Mouse (Mus musculus) right cerebral cortex, postnatal 36 days (tissue): Measurements from ENCODE around the gene Trim2.

Experiments
- DNase-seq, 2 experiments: peaks; one replicate each; pipeline ENCODE4 v3.0.0; 2022; ENCODE audit warnings: low spot score in 2 of 2, mixed read lengths in 1 of 2

The Trim2 gene

DNA sequence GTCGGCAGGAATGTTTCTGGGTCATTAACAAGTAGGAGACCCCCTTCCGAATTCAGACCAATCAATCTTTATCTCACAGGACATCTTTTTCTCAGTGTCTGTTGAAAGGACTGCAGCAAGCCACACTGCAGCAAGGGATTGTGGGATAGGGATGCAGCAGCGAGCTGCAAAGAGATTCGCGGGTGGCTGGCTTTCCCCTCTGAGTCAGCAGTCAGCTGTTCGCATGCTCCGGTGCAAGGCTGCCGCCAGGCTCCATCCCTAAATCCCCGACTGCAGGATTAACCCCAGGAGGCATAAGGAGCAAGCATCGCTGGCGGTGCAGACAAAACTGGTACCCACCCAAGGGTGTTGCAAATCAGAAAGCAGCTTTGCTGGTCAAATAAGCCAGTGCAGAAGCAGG is 85.9 kb downstream of the Trim2 start:
- DNase-seq: peak; percentile 73 to 87

DNA sequence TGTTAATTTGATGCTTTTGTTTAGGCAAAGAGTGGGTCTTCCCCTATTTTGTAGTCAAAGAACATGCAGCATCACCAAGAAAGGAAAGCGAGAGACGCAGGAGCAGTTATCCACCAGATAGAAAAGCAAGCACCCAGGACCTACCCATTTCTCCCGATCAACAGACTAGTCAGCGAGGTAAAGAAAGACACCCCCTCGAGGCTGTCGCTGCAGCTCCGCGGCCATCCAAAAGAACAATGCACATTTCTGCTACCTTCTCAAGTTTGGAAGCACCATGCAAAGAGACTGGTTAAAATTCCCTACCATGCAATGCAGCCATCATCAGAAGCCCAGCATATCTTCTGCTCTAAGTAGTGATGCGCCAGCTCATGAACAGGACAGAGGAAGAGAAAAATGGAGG is 86.4 kb downstream of the Trim2 start:
- no peak for DNase-seq

DNA sequence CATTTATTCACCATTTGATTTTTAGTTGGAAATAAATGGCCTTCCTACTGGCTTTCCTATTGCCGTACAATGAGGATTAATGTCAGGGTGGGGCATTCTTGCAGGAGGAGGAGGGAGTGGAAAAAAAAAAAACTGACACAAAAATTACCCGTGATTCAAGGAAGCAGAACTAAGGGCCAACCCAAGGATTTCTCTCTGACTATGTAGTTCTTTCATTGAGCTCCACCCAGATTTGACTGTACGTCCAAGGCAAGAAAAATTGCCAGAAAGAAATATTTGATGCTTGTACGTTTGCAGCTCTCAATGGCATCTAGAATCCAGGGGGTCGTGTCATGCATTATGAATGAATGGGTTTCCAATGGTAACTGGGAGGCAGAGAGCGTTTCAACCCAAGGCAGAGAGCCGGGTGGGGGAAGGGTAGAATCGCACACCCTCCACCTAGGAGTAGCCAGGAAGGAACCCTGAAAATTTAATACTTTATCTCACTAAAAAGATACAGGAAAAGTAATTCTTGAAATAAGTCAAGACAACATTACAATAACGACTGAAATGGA is 86.9 kb downstream of the Trim2 start:
- DNase-seq: no peak

DNA sequence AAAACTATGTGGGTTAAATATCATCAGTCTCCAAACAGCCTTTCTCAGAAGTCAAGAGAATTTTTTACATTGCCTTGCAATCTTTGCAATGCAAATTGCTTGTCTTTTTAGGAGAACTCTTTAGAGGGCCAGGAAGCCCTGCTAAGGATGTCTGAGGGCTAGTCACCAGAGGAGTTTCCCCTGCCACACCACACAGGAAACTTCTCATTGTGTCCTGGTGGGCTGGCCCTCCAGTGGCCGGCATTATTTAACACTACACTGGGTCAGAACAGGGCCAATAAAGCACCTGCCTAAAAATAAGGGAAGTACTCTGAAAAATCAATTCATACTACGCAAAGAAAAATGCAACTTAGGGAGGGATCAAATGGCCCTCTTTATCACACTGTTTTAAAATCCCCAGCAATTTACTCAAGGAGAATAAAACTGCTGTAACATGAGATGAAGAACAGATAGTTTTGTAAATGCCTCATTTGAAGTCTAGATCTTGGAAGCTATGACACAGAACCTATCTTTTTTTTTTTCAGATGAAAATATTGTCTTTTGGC is 87.4 kb downstream of the Trim2 start:
- DNase-seq: no peak

DNA sequence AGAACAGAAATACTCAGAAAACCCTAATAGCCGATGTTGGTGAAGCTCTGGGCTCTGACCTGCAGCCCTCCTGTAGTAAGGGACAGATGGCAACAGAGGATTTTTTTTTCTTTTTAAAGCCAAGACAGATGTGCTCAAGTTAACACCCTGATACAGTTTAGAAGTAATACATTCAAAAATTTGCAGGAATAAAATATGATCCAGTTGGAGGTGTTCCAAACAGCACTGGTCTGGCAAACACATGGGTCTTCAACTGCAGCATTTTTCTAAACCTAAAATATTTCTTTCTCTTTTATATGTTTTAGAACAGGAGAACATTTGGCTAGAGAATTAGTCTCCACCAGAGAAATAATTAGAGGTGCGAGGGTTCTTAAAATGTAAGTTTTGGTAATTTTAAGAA is 88.2 kb downstream of the Trim2 start:
- DNase-seq: no peak

DNA sequence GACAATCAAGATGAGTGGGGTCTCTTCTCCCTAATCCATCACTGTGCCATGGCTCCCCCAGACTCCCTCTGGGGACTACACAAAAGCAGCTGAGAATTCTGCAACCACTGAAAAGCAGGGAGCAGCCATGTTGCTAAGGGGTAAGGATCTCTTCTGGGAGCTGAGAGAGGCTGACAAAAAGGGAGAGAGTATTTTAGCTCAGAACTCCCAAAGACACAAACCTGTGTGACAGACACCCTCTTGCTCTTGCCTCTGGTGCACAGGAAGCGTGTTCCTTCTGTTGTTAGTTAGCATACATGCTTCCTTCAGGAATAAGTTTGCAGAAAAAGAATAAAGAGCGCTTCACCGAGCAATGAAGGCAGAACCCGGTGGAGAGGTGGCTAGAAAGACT is 88.7 kb downstream of the Trim2 start:
- no peak for DNase-seq

DNA sequence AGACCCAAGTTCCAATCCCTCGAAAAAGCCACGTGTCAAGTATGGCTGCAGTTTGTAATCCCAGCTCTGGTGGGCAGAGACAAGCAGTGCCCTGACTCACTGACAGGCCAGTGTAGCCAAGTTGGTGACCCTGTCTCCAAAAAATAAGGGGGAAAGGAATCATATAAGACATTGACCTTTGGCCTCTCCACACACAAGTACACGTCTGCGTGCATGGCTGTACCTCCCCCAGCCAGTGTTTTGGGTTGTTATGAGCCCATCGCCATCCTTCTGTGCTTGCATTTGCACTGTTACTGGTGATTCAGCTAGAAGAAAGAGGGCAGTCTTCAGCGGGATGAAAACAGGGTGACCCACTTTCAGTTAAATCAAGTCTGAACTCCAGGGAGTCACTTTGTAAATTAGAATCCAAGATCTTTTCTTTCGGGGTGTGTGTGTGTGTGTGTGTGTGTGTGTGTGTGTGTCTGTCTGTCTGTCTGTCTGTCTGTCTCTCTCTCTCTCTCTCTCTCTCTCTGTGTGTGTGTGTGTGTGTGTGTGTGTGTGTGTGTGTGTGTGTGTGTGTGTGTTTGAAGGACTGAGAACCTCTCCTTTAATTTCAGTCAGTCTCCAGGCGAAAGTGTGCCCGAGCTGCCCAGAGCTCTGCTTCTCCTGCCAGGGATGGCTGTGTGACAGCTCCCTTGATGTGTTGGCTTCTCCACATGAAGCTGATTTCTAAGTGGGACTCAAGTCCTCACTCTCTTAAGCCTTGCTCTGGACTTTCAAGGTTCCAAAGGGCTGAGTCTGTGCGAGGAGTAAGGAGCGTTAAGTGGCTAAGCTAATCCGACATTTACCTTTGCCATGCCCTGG is 89.3 kb downstream of the Trim2 start:
- no peak for DNase-seq

DNA sequence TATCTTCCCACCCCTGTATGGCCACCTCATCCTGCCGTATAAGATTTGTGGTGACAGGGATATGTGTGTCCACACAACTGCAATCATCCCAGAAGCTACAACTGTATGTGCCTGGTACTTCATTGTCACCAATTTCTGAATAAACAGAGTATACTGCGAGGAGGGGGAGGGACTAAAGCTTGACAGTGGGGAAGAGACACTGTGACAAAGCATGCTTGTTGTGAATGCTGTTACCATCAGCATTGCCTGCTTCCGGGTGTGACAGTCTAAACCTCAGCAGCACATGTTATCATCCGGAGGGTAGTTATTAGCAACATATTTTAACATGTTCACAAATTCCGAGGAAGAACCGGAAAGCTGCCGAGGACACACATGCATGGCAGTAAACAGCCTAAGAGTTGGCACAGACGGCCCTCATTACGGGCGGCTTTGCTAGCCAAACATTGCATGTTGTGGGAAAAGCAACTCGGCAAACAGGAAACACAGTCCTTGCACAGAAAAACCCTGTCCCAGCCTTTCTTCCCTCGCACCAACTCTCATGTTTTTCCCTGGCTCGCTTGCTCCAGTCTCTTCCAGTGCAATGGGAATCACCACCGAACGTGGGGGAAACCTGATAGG is 90.8 kb downstream of the Trim2 start:
- no peak for DNase-seq

DNA sequence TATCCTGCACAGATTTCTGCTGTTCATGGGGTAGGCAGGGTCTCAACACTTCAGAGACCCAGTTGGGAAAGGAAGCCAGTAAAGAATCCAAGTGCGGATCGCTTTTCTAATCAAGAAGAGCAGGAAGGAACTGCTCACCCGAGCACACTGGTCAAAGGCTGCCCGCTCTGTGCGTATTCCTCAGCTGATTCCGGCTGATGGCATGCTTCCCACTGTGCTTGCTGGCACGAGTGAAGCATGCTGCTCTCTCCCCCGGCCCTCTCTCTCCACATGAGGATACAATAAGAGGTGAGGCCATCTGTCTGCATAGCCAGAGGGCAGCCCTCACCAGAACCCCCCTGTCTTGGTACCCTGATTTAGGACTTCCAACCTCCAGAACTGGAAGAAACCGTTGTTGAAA is 91.4 kb downstream of the Trim2 start:
- no peak for DNase-seq

DNA sequence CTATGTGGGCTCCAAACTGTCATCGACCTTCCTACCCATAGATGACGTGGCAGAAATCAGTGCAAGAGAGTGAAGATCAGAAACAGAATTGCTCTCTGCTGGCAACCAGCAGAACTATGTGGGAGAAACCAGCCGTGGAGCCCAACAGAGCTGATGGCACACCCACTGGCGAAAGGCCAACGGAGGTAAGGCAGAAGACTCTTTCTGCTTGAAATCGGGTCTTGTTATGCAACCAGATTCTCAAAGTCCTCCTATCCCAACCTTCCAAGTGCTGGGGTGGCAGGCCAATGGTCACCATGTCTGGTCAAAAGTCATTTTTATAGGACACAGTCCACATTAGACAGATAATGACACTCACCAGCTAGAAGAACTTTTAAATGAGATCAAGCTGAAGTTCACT is 92.2 kb downstream of the Trim2 start:
- DNase-seq: peak in 1 of 2 experiments; percentile 64

DNA sequence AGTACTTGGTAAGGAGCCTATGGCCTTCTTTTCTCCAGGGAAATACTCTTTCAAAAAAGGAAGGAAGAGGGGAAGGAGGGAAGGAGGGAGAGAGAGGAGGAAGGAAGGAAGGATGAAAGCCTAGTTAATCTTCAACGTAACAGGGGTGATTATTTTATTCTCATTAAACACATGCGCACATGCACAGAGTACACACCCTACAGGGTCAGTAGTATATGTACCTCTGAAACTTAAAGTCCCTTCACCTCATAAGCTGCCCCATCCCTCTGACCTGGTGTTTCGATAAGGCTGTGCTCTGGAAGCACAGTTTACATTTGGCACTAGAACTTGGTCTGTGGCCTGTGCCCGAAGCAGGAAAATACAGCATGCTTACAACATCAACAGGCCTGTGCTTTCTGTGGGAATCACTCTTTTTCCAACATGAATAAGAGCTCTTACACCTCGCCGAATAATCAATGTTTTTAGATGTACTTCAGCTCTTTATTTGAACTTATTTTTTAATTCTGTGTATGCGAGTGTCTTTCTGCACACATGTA is 95.3 kb downstream of the Trim2 start:
- DNase-seq: no peak

DNA sequence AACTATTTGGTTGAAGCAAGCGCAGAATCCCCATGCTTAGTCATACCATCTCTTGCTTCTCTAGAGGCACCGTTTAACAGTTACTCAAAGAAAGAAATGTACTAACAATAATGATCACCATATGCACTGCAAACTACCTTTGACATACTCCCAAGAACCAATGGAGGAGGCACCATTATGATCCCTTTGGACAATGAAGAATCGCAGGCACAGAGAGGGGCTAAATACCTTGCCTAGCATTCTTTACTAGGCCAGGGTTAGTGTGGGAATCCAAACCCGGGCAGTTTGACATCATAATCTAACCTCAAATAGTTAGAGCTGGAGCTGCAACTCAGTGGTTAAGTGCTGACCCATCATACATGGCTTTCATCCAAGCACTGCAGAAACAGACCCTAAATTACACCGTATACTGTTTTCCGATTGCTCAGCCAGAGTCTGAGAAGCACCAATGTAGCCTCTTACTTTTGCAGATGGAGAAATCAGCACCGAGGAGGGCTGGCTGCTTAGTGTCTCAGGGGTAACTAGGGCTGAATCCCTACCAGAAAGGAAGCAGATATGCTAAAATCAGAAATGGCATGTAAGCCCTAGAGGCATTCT is 97.7 kb downstream of the Trim2 start:
- no peak for DNase-seq

DNA sequence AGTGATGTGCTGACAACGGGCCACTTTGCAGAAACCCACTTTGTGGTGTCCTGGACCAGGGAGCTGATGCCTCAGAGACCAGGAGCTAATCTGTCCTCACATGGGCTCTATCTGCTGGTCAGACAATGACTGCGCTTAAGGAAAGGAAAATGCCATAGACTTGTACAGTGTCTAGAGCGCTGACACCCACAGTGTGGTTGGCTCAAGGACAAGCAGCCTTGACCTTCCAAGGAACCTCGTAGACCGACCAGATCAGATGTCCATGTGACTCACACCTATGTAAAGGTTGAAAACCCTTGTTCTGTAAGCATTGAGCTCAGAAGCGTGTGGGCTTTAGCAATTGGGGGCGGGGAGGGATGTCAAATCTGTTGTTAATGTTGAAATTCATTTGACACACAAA is 98.2 kb downstream of the Trim2 start:
- no peak for DNase-seq

DNA sequence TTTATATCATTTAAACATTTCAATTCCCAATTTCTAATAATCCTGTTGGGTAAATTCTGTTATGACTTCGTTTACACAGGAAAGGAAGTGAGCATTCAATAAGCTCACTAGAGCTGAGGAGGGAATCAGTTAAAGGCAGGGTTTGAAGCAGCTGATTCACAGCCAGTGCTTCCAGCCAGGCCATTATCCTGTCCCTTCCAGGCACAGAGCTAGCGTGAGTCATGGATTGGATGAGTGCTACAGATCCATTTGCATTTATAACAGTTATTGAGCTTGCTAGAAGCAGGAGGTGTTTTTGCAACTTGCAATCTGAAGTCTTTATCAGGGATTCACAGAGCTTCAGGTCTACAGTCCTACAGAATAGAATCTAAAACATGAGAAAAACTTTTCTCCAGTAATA is 99.3 kb downstream of the Trim2 start:
- no peak for DNase-seq

DNA sequence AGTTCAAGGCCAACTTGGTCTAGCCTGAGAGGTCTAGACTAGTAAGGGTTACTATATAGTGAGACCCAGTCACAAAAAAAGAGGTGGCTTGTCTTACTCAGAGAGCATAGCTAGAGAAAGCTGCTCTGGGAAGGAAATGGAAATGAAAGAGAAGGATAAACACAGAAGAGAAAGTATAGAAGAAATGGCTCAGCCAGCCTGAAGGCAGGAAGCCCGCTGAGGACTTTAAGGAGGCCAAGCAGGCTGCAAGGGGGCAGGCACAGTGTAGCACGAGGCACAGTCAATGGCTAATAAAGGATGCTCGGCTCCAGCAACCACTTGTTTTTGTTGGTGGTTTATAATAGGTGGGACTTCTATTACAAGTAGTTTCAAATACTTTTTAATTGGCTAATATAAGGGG is 100.6 kb downstream of the Trim2 start:
- no peak for DNase-seq

DNA sequence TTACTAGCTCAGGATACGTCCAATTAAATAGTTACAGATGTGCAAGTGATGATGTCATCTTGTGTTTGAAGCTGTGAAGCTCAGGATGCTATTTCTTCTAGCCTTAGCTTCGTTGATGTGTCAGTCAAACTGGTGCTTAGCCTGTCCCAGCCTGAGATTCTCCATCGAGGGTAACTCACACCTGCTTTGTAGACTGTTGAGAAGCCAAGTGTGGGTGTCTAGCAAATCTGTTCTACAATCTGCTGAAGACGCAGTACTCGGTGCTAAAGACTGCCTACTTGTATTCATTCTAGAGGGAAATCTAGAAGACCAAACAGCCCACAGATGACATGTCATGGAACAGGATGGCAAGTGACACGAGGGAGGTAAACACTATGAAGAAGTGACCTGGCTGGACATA is 101.0 kb downstream of the Trim2 start:
- DNase-seq: no peak

DNA sequence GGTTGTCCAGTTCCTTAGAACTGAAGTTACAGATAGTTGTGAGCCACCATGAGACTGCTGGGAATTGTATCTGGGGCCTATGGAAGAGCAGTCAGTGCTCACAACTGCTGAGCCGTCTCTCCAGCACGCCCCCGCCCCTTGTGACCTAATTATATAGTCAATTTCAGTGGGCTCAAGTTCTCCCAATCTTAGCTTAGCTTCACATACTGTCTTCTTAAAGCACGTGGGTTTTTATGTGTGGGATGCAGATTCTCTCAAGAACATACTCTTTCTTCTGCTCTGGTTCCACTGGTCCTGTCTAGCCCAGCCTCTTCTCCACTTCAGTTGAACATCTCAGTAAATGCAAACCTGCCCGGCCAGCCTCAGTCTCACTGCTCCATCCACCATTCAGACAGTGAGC is 102.0 kb downstream of the Trim2 start:
- peak in 1 of 2 experiments; percentile 69 for DNase-seq

DNA sequence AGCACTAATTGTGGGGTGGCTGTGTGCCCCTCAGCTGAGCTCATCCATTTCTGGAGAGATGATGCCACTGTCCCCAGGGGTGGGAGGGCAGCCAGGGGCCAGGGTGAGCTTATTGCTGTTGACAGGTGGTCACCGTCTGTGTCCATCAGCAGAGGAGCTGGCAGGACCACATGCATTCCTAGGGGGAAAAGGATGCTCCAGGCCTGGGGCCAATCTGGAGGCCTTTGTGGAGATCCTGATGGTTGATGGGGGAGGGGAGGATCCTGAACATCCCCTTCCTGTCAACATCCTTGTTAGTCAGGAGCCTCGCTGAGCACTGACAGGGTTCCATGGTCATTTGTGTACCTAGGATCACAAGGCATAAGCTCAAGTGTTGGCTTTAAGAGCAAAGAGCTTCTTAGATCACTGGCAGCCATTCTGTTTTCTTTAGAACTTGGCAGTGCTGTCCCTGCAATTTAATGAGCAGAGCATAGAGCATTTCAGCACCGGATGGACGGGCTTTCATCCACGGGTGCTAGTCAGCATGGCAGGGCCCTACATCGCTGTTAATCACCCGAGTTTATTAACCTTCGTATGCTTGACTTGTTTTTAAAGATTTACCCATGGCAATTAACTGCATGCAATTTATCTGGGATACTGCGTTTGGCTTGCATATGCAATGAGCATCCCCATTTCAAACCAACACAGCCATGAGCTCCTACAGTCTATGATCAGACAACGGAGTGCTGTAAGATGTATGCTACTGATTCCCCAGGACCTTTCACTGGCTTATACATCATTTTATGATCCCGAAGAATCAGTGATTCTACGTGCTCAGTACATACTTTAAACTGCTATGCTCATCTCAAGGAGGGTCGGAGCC is 105.9 kb downstream of the Trim2 start:
- no peak for DNase-seq

DNA sequence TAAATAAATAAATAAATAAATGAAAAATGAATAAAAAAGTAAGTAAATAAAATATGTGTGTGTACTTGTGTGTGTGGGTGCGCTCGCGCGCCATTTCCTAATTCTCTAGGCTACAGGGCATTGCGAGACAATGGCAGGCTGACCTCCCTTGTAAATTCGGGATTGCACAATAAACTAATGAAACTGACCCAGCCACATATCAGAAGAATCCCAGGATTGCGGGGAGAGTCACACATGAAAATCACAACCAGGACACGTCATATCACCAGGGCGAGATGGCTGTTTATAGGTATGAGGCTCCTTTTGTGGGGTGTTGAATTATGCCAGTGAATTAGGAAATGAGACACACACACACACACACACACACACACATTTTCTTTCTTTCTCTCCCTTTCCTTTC is 107.2 kb downstream of the Trim2 start:
- no peak for DNase-seq

DNA sequence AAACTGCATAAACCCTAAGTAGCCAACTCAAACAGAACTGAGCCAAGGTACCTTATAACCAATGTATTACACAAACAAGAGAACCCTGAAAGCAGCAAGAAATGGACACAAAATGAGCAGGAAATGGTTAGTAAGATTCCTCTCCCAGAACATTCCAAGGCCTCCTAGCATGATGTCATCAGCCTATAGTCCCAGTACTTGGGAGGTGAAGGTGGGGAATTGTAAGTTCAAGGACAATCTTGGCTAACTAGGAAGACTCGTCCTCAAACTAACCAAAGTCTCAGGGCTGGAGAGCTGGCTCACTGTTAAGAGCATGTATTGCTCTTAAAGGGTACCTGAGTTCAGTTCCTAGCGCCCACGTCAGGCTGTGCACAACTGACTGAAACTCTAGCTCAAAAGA is 108.4 kb downstream of the Trim2 start:
- no peak for DNase-seq

DNA sequence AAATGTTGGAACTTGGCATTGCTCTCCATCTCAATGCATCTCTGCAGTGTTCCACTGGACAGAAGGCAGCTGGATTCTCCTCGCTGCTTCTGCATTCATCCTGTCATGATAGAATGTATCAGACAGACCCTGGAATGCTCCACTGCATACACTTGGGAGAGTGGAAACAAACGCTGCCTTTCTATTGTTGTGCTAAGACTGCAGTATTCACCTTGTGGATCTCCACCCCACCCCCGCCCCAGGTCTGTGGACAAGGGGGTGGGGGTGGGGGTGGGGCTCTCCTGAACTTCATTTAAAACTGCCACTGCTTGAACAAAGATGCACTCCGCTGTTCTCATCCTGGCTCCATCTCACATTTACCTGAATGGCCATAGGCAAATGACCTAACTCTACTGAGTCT is 112.8 kb downstream of the Trim2 start:
- DNase-seq: no peak
